Mouse (Mus musculus): Measurements from ENCODE around the gene Tyro3. TPM values are rescaled to one million over a fixed set of nuclear protein-coding genes. Genes with fewer than 3 reads are reported as not detected.

Tyro3 gene
- polyA plus RNA-seq, 1 experiment from 2014 or later = 27.1 TPM

DNA sequence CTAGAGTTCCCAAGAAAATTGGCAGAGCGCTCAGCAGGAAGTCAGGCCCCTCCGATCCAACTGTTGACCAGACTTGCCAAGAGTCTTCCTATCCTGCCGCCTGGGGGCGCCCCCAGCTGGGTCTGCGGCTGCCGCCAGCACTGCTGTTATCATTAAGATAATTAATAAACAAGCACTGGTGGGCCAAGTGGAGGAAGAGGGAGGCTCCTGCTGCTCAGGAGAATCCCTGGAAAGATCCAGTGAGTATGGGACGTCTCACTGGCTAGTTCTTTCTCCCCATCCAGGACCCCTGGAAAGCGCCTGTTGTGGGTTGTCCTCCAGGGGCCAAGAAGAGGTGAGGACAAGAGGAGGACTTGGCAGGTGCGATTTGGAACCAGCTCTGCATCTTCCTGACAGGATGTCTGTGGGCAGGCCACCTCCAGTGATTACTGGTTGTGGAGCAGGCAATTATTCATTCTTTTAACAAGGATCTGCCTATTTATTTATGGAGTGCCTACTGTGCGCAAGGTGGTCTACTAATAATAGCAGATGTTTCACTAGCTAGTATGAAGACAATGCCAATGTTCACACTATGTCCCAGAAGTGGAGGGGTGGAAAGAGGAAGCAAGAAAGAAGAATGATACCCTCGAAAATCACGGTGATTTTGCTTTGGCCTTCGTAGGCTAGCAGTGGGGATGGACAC lies 854 bp downstream of the Tyro3 start:
- Histone ChIP-seq H3K36me3 (no peaks in the 10 kb centered on the region), H3K27me3 (peaks cover 30% of the 10 kb centered on the region), H3K4me3 (no peak overlapping the region), H3K27ac (no peak overlapping the region), H3K4me1 (peaks cover 30% of the 10 kb centered on the region), H3K9ac (no peak overlapping the region), H3K9me3 (replicated peaks) (no peaks in the 10 kb centered on the region), H3K4me2 (replicated peaks) (no peak overlapping the region)
- 14% methylated on average over 13 of the region's 13 CpGs for WGBS
- ATAC-seq (ENCODE audit: low FRiP score) = no peak

DNA sequence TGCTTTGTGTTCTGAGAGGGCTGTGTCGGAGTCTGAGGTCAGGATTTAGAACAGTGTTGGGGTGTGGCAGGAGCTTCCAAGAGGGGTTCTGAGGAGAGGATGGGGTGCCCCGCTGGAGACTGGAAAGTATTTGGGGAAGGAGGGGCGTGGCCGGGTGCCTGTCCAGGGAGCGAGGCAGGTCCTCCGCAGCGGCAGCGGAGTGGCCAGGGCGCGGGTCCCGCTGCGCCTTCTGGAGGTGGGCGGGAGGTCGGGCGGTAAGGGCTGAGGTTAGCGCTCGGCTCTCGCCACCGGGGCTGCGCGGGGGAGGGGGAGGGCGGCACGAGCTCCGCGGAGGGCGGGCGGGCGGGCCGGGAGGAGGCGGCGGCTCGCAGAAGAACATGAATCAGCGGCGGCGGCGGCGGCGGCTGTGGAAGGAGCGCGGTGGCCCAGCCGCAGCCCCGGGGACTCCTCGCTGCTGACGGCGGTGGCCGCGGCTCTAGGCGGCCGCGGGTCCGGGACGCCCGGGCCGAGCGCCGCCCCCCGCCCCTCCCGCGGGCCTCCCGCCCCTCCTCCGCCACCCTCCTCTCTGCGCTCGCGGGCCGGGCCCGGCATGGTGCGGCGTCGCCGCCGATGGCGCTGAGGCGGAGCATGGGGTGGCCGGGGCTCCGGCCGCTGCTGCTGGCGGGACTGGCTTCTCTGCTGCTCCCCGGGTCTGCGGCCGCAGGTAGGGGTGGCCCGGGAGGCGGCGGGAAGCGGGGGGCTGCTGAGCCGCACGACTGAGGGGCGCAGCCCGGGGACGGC lies 1.8 kb downstream of the Tyro3 start:
- ATAC-seq (ENCODE audit: low FRiP score) = peak; percentile 65
- WGBS = 2% methylated on average over 42 of the region's 89 CpGs
- peak overlapping the region; percentile 94 for H3K9ac ChIP-seq
- no peaks in the 10 kb centered on the region for H3K9me3 ChIP-seq (replicated peaks)
- no peaks in the 10 kb centered on the region for H3K36me3 ChIP-seq
- peaks cover 30% of the 10 kb centered on the region for H3K27me3 ChIP-seq
- H3K4me3 ChIP-seq = peak overlapping the region; percentile 71
- peak overlapping the region; percentile 99 for H3K4me2 ChIP-seq (replicated peaks)
- peaks cover 40% of the 10 kb centered on the region for H3K4me1 ChIP-seq
- H3K27ac ChIP-seq = peak overlapping the region; percentile 62

DNA sequence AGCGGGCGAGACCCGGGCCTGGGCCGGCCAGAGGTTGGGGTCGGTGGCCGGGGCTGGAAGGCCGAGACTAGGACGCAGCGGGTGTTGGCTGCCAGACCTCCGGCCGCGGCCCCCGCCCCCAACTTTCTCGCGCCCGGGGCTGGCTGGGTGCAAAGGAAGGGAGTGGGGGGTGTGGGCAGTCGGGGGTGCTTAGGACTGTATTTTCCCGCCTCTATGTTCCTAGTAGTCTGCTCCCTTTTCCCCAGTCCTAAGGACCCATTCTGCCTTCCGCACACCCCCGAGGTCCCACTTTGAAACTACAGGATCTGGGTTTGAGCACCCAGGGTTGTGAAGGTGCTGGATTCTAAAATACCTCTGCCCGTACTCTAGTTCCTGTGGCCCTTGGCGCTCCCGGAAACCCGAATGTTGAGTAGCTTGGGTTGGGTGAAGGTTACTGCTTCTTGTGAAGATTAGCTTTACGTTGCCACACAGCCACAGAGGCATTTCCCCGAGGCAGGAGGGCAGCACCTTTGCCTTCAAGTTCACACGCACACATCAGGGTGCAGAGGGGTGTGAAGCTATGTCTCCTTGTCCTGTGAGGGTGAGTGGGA lies 2.5 kb downstream of the Tyro3 start:
- peaks cover 30% of the 10 kb centered on the region for H3K27me3 ChIP-seq
- H3K36me3 ChIP-seq = no peaks in the 10 kb centered on the region
- H3K9ac ChIP-seq = peak overlapping the region; percentile 94
- H3K9me3 ChIP-seq (replicated peaks) = no peaks in the 10 kb centered on the region
- peak overlapping the region; percentile 99 for H3K4me2 ChIP-seq (replicated peaks)
- WGBS = under 1% methylated on average over 25 of the region's 27 CpGs
- H3K27ac ChIP-seq = peak overlapping the region; percentile 62
- H3K4me3 ChIP-seq = peak overlapping the region; percentile 71
- no peak; the same call in 1 of the 2 replicates for ATAC-seq (ENCODE audit: low FRiP score)
- peaks cover 47% of the 10 kb centered on the region for H3K4me1 ChIP-seq

DNA sequence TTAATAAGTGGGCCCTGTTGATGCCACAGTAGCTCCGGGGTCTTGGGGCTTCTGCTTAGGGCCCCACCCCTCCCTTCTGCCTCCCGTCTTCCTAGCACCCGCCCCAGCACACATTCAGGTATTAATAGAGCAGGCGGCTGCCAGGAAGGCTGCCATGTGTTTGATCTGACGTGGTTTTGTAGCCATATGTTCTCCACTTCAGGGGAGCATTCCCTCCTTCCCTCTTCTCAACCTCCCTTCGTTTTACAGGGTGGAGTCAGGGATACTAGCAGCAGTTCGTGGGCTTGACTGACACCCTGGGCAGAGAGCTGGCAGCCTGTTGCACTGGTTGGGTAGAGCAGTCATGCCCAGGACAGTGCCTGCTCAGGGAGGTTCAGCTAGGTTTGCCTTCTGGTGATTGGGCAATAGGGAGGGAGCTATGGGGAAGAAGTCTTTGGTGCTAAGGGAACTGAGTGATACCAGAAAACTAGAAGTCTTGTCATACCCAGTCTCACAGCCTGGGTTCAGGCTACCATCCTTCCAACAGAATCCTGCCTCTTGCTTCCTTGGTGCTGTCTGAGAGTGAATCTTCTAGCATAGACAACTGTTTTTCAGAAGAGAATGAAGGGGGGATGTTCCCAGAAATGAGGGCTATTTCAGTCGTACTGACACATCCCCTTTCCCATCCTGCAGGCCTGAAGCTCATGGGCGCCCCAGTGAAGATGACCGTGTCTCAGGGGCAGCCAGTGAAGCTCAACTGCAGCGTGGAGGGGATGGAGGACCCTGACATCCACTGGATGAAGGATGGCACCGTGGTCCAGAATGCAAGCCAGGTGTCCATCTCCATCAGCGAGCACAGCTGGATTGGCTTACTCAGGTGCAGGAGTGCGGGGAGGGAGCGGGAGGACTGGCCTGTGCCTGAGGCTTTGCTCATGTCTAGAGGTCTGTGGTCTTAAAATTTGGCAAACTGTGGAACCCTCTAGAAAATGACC lies 3.6 kb downstream of the Tyro3 start:
- H3K4me1 ChIP-seq = peaks cover 56% of the 10 kb centered on the region
- no peak overlapping the region for H3K27ac ChIP-seq
- no peak for ATAC-seq (ENCODE audit: low FRiP score)
- peaks cover 30% of the 10 kb centered on the region for H3K27me3 ChIP-seq
- 44% methylated on average over 15 of the region's 15 CpGs for WGBS
- no peaks in the 10 kb centered on the region for H3K9me3 ChIP-seq (replicated peaks)
- peaks cover 6% of the 10 kb centered on the region; the same call in 1 of the 2 replicates for H3K36me3 ChIP-seq
- peak overlapping the region; percentile 71 for H3K4me3 ChIP-seq
- peak overlapping the region; percentile 94; the same call in 1 of the 2 replicates for H3K9ac ChIP-seq
- peak overlapping the region; percentile 99 for H3K4me2 ChIP-seq (replicated peaks)

DNA sequence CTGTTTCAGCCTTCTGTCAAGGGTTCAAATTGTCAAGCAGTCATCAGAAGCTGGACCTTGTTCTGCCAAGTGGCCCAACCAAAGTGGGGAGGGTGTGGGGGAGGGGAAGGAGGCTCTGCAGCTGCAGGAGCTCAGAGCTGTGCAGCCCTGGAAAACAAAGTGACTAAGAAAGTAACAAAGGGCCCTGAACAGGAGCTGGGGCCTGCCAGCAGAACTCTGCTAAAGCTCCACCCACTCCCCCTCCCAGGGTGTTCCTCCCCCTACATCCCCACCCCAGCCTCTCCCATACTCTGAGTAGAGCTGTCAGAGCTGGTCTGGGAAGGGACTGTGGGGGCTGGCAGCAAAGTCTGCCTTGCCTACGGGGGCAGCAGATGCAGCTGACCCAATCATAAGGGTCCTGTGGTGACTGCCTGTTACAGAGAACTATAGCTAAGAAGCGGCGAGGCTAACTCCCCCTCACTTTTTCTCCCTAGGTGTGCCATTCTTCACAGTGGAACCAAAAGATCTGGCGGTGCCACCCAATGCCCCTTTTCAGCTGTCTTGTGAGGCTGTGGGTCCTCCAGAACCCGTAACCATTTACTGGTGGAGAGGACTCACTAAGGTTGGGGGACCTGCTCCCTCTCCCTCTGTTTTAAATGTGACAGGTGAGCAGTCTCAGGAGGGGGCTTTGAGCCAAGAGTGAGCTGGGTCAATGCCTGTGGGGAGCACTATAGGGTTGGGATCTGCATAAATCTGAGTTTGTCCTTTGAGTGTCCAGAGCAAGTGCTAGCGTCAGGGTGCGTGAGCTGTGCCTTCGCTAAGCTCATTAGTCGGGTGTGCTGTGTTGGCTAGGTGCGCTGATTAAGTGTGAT lies 5.5 kb downstream of the Tyro3 start:
- no peak overlapping the region for H3K4me3 ChIP-seq
- H3K9ac ChIP-seq = 0 out of 2 replicates have a peak overlapping the region, but pooled peaks have one; percentile 24
- peak; percentile 63 for ATAC-seq (ENCODE audit: low FRiP score)

DNA sequence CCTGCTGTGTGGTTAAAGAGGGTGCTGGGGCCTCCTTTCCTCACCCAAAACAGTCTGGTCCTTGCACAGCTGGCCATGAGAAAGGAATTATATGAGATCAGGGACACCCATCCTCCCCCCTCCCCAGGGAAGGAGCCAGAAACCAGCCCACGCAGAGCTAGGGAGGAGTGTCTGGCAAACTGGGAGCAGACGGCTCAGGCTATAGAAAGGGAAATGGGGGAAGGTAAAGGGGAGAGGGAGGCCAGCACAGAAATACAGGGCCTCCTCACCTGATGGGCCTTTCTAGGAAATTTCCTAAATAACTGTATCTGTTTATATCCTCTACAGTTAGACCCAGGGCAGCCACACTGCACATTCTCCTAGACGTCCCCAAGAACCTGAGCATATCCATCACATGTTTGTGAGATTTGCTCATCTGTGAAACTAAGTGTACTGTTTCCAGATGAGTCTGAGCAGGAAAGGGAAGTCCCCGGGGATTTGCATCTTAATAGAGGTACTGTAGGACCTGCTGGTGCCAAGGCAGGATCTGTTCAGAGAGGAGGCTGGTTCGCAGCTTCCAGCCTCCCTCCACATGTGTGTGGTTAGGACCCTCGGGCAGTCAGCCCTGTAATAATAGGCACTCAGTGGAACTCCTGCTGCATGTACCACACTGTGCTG lies 6.2 kb downstream of the Tyro3 start:
- Histone ChIP-seq H3K4me2 (replicated peaks) (0 out of 2 replicates have a peak overlapping the region, but pooled peaks have one; percentile 12), H3K27ac (peak overlapping the region; percentile 67), H3K27me3 (peaks cover 13% of the 10 kb centered on the region; the same call in 1 of the 2 replicates), H3K9ac (peak overlapping the region; percentile 24; the same call in 1 of the 2 replicates), H3K4me1 (peaks cover 61% of the 10 kb centered on the region), H3K9me3 (replicated peaks) (no peaks in the 10 kb centered on the region), H3K36me3 (peaks cover 11% of the 10 kb centered on the region; the same call in 1 of the 2 replicates), H3K4me3 (no peak overlapping the region)
- 14% methylated on average over 6 of the region's 6 CpGs for WGBS
- peak; percentile 39 for ATAC-seq (ENCODE audit: low FRiP score)

More for the DNA sequence above, 5.5 kb downstream of the Tyro3 start:
- peaks cover 11% of the 10 kb centered on the region; the same call in 1 of the 2 replicates for H3K36me3 ChIP-seq
- H3K27me3 ChIP-seq = peaks cover 13% of the 10 kb centered on the region; the same call in 1 of the 2 replicates
- peak overlapping the region; percentile 67 for H3K27ac ChIP-seq
- H3K4me2 ChIP-seq (replicated peaks) = peak overlapping the region; percentile 12; the same call in 1 of the 2 replicates
- H3K9me3 ChIP-seq (replicated peaks) = no peaks in the 10 kb centered on the region
- WGBS = 27% methylated on average over 10 of the region's 10 CpGs
- peaks cover 56% of the 10 kb centered on the region for H3K4me1 ChIP-seq

DNA sequence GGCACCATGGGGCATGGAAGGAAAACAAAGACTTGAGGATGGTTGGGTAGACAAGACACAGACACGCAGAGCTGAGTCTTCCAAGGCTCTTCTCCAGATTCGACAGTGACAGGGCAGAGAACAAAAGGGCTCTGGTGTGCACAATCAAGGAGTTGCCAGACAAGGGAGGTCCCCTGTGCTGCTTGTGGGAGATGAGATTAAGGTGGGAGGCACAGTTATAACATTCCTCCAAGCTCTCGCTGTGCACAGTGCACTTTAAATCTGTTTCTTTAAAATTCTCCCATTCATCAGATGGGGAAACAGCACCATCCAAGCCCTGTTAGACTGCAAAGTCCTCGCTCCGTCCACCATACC lies 6.7 kb downstream of the Tyro3 start:
- no peaks in the 10 kb centered on the region for H3K9me3 ChIP-seq (replicated peaks)
- H3K4me2 ChIP-seq (replicated peaks) = no peak overlapping the region
- H3K36me3 ChIP-seq = peaks cover 15% of the 10 kb centered on the region; the same call in 1 of the 2 replicates
- peaks cover 11% of the 10 kb centered on the region; the same call in 1 of the 2 replicates for H3K27me3 ChIP-seq
- peak overlapping the region; percentile 14; the same call in 1 of the 2 replicates for H3K27ac ChIP-seq
- no peak for ATAC-seq (ENCODE audit: low FRiP score)
- 35% methylated on average over 5 of the region's 5 CpGs for WGBS
- H3K4me1 ChIP-seq = peaks cover 62% of the 10 kb centered on the region
- 0 out of 2 replicates have a peak overlapping the region, but pooled peaks have one; percentile 23 for H3K9ac ChIP-seq
- H3K4me3 ChIP-seq = no peak overlapping the region

DNA sequence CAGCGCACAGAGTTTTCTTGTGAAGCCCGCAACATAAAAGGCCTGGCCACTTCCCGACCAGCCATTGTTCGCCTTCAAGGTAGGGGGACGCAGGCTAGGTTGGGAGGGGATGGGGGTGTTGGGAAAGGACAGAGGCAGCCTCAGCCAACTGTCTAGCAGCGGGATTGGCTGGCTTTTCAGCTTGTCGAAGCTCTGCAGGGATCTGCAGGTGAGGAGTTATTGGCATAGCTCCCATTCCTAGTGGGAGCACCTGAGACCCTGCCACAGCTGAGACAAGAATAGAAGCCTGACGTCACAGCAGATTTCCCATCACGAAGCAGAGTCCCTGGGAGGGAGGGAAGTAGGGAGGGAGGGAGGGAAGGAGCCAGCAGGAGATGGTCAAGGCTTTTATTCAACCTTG lies 7.2 kb downstream of the Tyro3 start:
- H3K4me3 ChIP-seq = no peak overlapping the region
- 0 out of 2 replicates have a peak overlapping the region, but pooled peaks have one; percentile 14 for H3K27ac ChIP-seq
- H3K9ac ChIP-seq = peak overlapping the region; percentile 23; the same call in 1 of the 2 replicates
- ATAC-seq (ENCODE audit: low FRiP score) = no peak
- 29% methylated on average over 9 of the region's 9 CpGs for WGBS
- H3K4me2 ChIP-seq (replicated peaks) = no peak overlapping the region
- peaks cover 20% of the 10 kb centered on the region for H3K36me3 ChIP-seq
- peaks cover 62% of the 10 kb centered on the region for H3K4me1 ChIP-seq
- no peaks in the 10 kb centered on the region for H3K9me3 ChIP-seq (replicated peaks)
- H3K27me3 ChIP-seq = peaks cover 11% of the 10 kb centered on the region; the same call in 1 of the 2 replicates

DNA sequence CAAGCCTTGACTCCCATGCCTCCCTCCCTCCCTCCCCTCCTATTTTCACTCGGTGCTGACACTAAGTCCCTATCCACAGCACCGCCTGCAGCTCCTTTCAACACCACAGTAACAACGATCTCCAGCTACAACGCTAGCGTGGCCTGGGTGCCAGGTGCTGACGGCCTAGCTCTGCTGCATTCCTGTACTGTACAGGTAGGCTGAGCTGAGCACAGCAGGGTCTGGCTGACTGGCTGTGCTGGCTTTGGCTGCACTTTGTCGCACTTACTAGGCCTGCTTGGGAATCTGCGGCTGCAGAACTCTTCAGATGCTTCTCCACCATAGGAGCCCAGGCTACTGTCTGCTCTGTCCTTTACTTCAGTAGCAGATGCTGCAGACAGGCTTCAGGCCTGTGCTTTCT lies 8.0 kb downstream of the Tyro3 start:
- Histone ChIP-seq H3K27ac (no peak overlapping the region), H3K4me3 (no peak overlapping the region), H3K4me1 (peaks cover 57% of the 10 kb centered on the region), H3K9ac (0 out of 2 replicates have a peak overlapping the region, but pooled peaks have one; percentile 23), H3K27me3 (peaks cover 7% of the 10 kb centered on the region; the same call in 1 of the 2 replicates), H3K4me2 (replicated peaks) (no peak overlapping the region), H3K9me3 (replicated peaks) (no peaks in the 10 kb centered on the region), H3K36me3 (peaks cover 28% of the 10 kb centered on the region)
- 40% methylated on average over 8 of the region's 8 CpGs for WGBS
- no peak for ATAC-seq (ENCODE audit: low FRiP score)

DNA sequence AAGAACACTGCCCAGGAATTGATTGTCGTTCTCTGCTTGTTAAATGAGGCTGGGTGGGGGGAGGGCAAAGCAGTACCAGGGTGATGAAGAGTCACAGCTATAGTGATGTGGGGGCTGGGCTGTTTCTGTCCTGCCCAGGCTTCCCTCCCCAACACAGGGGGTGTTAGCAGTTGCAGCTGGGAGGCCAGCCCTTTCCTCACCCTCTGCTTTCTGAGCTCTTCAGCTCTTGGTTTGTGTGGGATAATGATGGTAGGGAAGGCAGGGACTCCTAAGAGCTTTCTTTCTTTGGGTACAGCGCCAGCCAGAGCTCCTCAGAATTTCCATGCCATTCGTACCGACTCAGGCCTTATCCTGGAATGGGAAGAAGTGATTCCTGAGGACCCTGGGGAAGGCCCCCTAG lies 10.9 kb downstream of the Tyro3 start:
- peaks cover 33% of the 10 kb centered on the region for H3K4me1 ChIP-seq
- no peak overlapping the region for H3K4me3 ChIP-seq
- ATAC-seq (ENCODE audit: low FRiP score) = no peak
- H3K4me2 ChIP-seq (replicated peaks) = no peak overlapping the region
- H3K27me3 ChIP-seq = no peaks in the 10 kb centered on the region
- 20% methylated on average over 4 of the region's 4 CpGs for WGBS
- H3K27ac ChIP-seq = no peak overlapping the region
- no peak overlapping the region for H3K9ac ChIP-seq
- peaks cover 44% of the 10 kb centered on the region for H3K36me3 ChIP-seq
- H3K9me3 ChIP-seq (replicated peaks) = no peaks in the 10 kb centered on the region
